20 mouse cellular contexts compared by ENCODE assay signal in the genomic region with DNA sequence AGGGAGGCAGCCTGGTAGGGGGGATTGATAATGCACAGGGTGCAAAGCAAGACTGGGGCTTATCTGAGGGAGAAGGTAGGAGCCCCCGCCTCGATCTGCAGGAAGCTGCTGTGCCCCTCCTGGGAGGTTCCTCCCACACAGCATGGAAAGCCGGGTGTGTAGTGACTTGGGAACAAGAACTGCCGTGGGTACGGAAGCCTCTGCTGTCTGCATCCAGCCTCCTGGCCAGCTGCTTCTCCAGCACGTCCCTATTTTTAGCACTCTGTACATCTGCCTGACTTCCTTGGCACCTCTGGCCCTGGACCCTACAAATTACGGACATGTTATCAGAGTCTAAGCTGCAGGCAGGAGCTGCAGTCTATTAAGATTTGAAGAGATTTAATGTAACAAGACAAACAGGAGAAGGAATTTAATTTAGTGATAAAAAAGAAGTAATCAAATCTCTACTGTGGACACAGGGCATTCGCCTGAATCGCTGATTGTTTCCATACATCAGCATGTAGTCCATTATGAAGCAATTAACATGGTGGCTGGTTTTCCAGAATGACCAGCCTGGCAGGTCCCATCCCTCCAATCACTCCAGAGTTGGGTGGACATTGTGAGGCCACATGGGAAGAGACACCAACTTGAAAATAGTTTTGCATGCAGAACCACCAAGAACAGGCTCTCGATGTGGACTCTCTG. TPM values are rescaled to one million over a fixed set of nuclear protein-coding genes. Genes with fewer than 3 reads are reported as not detected.
A peak's percentile ranks its signal among the peaks of the same experiment; 100 is the strongest.
DNase-seq lines count a peak whose midpoint lies in the region; ATAC-seq lines count a peak whose summit lies in the region.
"Had no signal": no experiment of that assay in that cellular context is flagged by ENCODE, and none has a peak within 500 bp of the region (broad histone marks: within the 10 kb centered on the region; RNA-seq: fewer than 3 reads in every experiment).

No protein-coding gene starts in this region.

- 43% methylated on average over 10 of the region's 10 CpGs for WGBS in heart, embryonic 10.5 days
- 65% methylated on average over 10 of the region's 10 CpGs for WGBS in midbrain, embryonic 11.5 days
- WGBS in midbrain, embryonic 14.5 days: 59% methylated on average over 10 of the region's 10 CpGs
- 25% methylated on average over 10 of the region's 10 CpGs for WGBS in forebrain, embryonic 13.5 days

- H3K9ac ChIP-seq in midbrain, embryonic 11.5 days (ENCODE audit: low read length): no peak overlapping the region
- H3K9ac ChIP-seq in midbrain, embryonic 14.5 days (replicated peaks; ENCODE audit: low read length): no peak overlapping the region; the same call in 1 of the 2 replicates
- H3K9ac ChIP-seq in forebrain, embryonic 13.5 days: no peak overlapping the region
- H3K9ac ChIP-seq: hindbrain, embryonic 15.5 days; liver, embryonic 12.5 days; lung, embryonic 15.5 days had no signal

- H3K27ac ChIP-seq in heart, embryonic 10.5 days: no peak overlapping the region
- no peak overlapping the region for H3K27ac ChIP-seq in midbrain, embryonic 11.5 days (ENCODE audit: low read depth, low read length)
- no peak overlapping the region for H3K27ac ChIP-seq in midbrain, embryonic 14.5 days (replicated peaks; ENCODE audit: low read depth, low read length)
- no peak overlapping the region for H3K27ac ChIP-seq in forebrain, embryonic 13.5 days
- H3K27ac ChIP-seq: hindbrain, embryonic 15.5 days; limb, embryonic 10.5 days; liver, embryonic 12.5 days; lung, embryonic 15.5 days had no signal

- H3K4me3 ChIP-seq in heart, embryonic 10.5 days: peak overlapping the region; percentile 18; the same call in 1 of the 2 replicates
- H3K4me3 ChIP-seq in midbrain, embryonic 11.5 days (ENCODE audit: low read depth, low read length): no peak overlapping the region
- H3K4me3 ChIP-seq in midbrain, embryonic 14.5 days (replicated peaks; ENCODE audit: low read depth, low read length): no peak overlapping the region
- no peak overlapping the region for H3K4me3 ChIP-seq in forebrain, embryonic 13.5 days
- H3K4me3 ChIP-seq: erythroblast, embryonic 14.5 days; hindbrain, embryonic 15.5 days; limb, embryonic 10.5 days; liver, embryonic 12.5 days; lung, embryonic 15.5 days; myocyte had no signal

- peak; percentile 38; the same call in 1 of the 2 replicates for ATAC-seq in midbrain, embryonic 11.5 days (ENCODE audit: low FRiP score)
- no peak for ATAC-seq in midbrain, embryonic 14.5 days (ENCODE audit: low FRiP score, low TSS enrichment)
- ATAC-seq in forebrain, embryonic 13.5 days: no peak
- ATAC-seq: liver, embryonic 12.5 days had no signal

- peaks cover 3% of the 10 kb centered on the region; the same call in 1 of the 2 replicates for H3K27me3 ChIP-seq in heart, embryonic 10.5 days (ENCODE audit: insufficient read depth, poor library complexity, severe bottlenecking)
- H3K27me3 ChIP-seq in midbrain, embryonic 11.5 days (ENCODE audit: control insufficient read depth, insufficient read depth, low read length): no peaks in the 10 kb centered on the region
- H3K27me3 ChIP-seq in midbrain, embryonic 14.5 days (ENCODE audit: control insufficient read depth, insufficient read depth, low read length): no peaks in the 10 kb centered on the region
- H3K27me3 ChIP-seq in forebrain, embryonic 13.5 days: peaks cover 8% of the 10 kb centered on the region; the same call in 1 of the 2 replicates
- H3K27me3 ChIP-seq: hindbrain, embryonic 15.5 days; liver, embryonic 12.5 days; lung, embryonic 15.5 days had no signal

- no peaks in the 10 kb centered on the region for H3K9me3 ChIP-seq in heart, embryonic 10.5 days
- H3K9me3 ChIP-seq in midbrain, embryonic 11.5 days (ENCODE audit: control insufficient read depth, low read length): no peaks in the 10 kb centered on the region
- no peaks in the 10 kb centered on the region for H3K9me3 ChIP-seq in midbrain, embryonic 14.5 days (ENCODE audit: control insufficient read depth, low read length)
- H3K9me3 ChIP-seq in forebrain, embryonic 13.5 days (replicated peaks): no peaks in the 10 kb centered on the region
- H3K9me3 ChIP-seq: hindbrain, embryonic 15.5 days; limb, embryonic 10.5 days; liver, embryonic 12.5 days; lung, embryonic 15.5 days had no signal

- intact Hi-C loops in heart, postnatal 14 days (cut with DNase I): no loop called here

- no peaks in the 10 kb centered on the region for H3K36me3 ChIP-seq in heart, embryonic 10.5 days
- no peaks in the 10 kb centered on the region for H3K36me3 ChIP-seq in midbrain, embryonic 11.5 days (ENCODE audit: control insufficient read depth, insufficient read depth, low read length)
- no peaks in the 10 kb centered on the region for H3K36me3 ChIP-seq in midbrain, embryonic 14.5 days (ENCODE audit: control insufficient read depth, insufficient read depth, low read length)
- H3K36me3 ChIP-seq in forebrain, embryonic 13.5 days (ENCODE audit: poor library complexity, severe bottlenecking): no peaks in the 10 kb centered on the region
- H3K36me3 ChIP-seq: hindbrain, embryonic 15.5 days; limb, embryonic 10.5 days; liver, embryonic 12.5 days; lung, embryonic 15.5 days had no signal

- no peak overlapping the region for H3K4me2 ChIP-seq in midbrain, embryonic 11.5 days
- no peak overlapping the region for H3K4me2 ChIP-seq in midbrain, embryonic 14.5 days (ENCODE audit: low read length)
- H3K4me2 ChIP-seq in forebrain, embryonic 13.5 days: peak overlapping the region; percentile 28
- H3K4me2 ChIP-seq: hindbrain, embryonic 15.5 days; liver, embryonic 12.5 days; lung, embryonic 15.5 days had no signal

- peaks cover 7% of the 10 kb centered on the region for H3K4me1 ChIP-seq in heart, embryonic 10.5 days
- no peaks in the 10 kb centered on the region for H3K4me1 ChIP-seq in midbrain, embryonic 11.5 days (ENCODE audit: control insufficient read depth, insufficient read depth, low read length)
- no peaks in the 10 kb centered on the region; the same call in 1 of the 2 replicates for H3K4me1 ChIP-seq in midbrain, embryonic 14.5 days (ENCODE audit: control insufficient read depth, insufficient read depth, low read length)
- H3K4me1 ChIP-seq in forebrain, embryonic 13.5 days: peaks cover 16% of the 10 kb centered on the region
- H3K4me1 ChIP-seq: liver, embryonic 12.5 days; lung, embryonic 15.5 days had no signal

- DNase-seq in heart, embryonic 10.5 days (ENCODE audit: low spot score): no peak
- no peak for DNase-seq in heart, postnatal 14 days
- peak; percentile 69 for DNase-seq in midbrain, embryonic 11.5 days (ENCODE audit: low spot score, missing footprints)
- no peak for DNase-seq in midbrain, embryonic 14.5 days
- DNase-seq in retina, postnatal 1 day: peak; percentile 72
- no peak for DNase-seq in cerebellum, postnatal 4 days (ENCODE audit: low spot score in 2 of 2)
- DNase-seq: adrenal gland, adult 8-10 months; cerebellum, adult 8-10 months; kidney, adult 8-10 months; kidney, postnatal 36 days; right cerebral cortex, postnatal 25 days; thymus, adult 18-20 months had no signal

RNA-seq across cellular contexts. Expression of a gene that starts 38.4 kb away (rescaled TPM):
- not detected in 2 replicates for polyA plus RNA-seq in heart, embryonic 10.5 days (2016; fragmentation: Nextera tagmentation; extraction: Ambion mirVana)
- total RNA-seq in heart, postnatal 14 days (2021): not detected
- polyA plus RNA-seq in midbrain, embryonic 11.5 days (2014; fragmentation: Nextera tagmentation; extraction: Ambion mirVana): 5.0 and 5.8 TPM in 2 replicates
- polyA plus RNA-seq in midbrain, embryonic 14.5 days (2014; fragmentation: Nextera tagmentation; extraction: Ambion mirVana): 19.4 and 23.7 TPM in 2 replicates
- 4.8 and 5.6 TPM in 2 replicates for polyA plus RNA-seq in forebrain, embryonic 13.5 days (2015; fragmentation: Nextera tagmentation; extraction: Ambion mirVana)
- total RNA-seq: gastrocnemius, adult 18-20 months had no signal
- polyA plus RNA-seq: limb, embryonic 10.5 days; liver, embryonic 12.5 days had no signal

RNA-seq across cellular contexts. Expression of a gene that starts 57.5 kb away (rescaled TPM):
- 9.6 and 11.1 TPM in 2 replicates for polyA plus RNA-seq in heart, embryonic 10.5 days (2016; fragmentation: Nextera tagmentation; extraction: Ambion mirVana)
- total RNA-seq in heart, postnatal 14 days (2021): 10 to 100 TPM; 47.4 to 50.6 TPM
- 11.3 and 14.9 TPM in 2 replicates for polyA plus RNA-seq in midbrain, embryonic 11.5 days (2014; fragmentation: Nextera tagmentation; extraction: Ambion mirVana)
- 20.7 and 22.0 TPM in 2 replicates for polyA plus RNA-seq in midbrain, embryonic 14.5 days (2014; fragmentation: Nextera tagmentation; extraction: Ambion mirVana)
- polyA plus RNA-seq in forebrain, embryonic 13.5 days (2015; fragmentation: Nextera tagmentation; extraction: Ambion mirVana): 22.8 and 23.3 TPM in 2 replicates

Comparison
In these comparisons a context has a peak if more than half of its experiments do, and no peak if none do; other contexts are left out.
1. DNase-seq: peak in midbrain, embryonic 11.5 days (single experiment) and retina, postnatal 1 day (single experiment); none in heart, embryonic 10.5 days (single experiment), heart, postnatal 14 days (0 of 2), midbrain, embryonic 14.5 days (single experiment) and cerebellum, postnatal 4 days (0 of 2).